Mouse (Mus musculus) embryonic facial prominence, embryonic 14.5 days (tissue): ENCODE measurements around the gene Arsg. TPM values are rescaled to one million over a fixed set of nuclear protein-coding genes. Genes with fewer than 3 reads are reported as not detected.
A peak's percentile ranks its signal among the peaks of the same experiment; 100 is the strongest.

Source experiments
- ATAC-seq: fragments of 200-750 bp; cut with Nextera tagmentation; 2 replicates; pipeline ENCODE4 v1.8.0; 2017; ENCODE audit warnings: low read depth, moderate number of reproducible peaks, moderate TSS enrichment
- DNase-seq: peaks from one replicate; pipeline ENCODE4 v3.0.0-alpha.2; 2015; ENCODE audit warnings: low spot score
- H3K27ac ChIP-seq: fragments of 300-500 bp; sonication (generic); replicated peaks from 2 replicates; pipeline ENCODE4 v1.5.1; 2014; ENCODE audit warnings: low read depth, mild to moderate bottlenecking, low read length, moderate library complexity
- H3K27me3 ChIP-seq: fragments of 300-500 bp; sonication (generic); replicated peaks from 2 replicates; pipeline ENCODE4 v1.6.1; 2014; ENCODE audit warnings: low read length; ENCODE audit not compliant: control insufficient read depth, insufficient read depth
- H3K36me3 ChIP-seq: fragments of 300-500 bp; sonication (generic); 2 replicates; pipeline ENCODE4 v1.6.1; 2014; ENCODE audit warnings: low read length, mixed read lengths; ENCODE audit not compliant: control insufficient read depth, insufficient read depth
- H3K4me1 ChIP-seq: fragments of 300-500 bp; sonication (generic); 2 replicates; pipeline ENCODE4 v1.6.1; 2014; ENCODE audit warnings: antibody characterized with exemption, low read length; ENCODE audit not compliant: control insufficient read depth, insufficient read depth
- H3K4me2 ChIP-seq: fragments of 300-500 bp; sonication (generic); 2 replicates; pipeline ENCODE4 v1.6.1; 2014; ENCODE audit warnings: low read depth, mild to moderate bottlenecking, low read length, moderate library complexity, mixed read lengths
- H3K4me3 ChIP-seq: fragments of 300-500 bp; sonication (generic); 2 replicates; pipeline ENCODE4 v1.5.1; 2014; ENCODE audit warnings: low read depth, mild to moderate bottlenecking, low read length
- H3K9ac ChIP-seq: fragments of 300-500 bp; sonication (generic); 2 replicates; pipeline ENCODE4 v1.6.1; 2014; ENCODE audit warnings: low read depth, mild to moderate bottlenecking, low read length, moderate library complexity, mixed read lengths
- H3K9me3 ChIP-seq: fragments of 300-500 bp; sonication (generic); 2 replicates; pipeline ENCODE4 v1.6.1; 2016; ENCODE audit warnings: low read length; ENCODE audit not compliant: control insufficient read depth
- WGBS: fragments of 180-500 bp; shearing (Covaris S2); extraction: QIAGEN DNeasy Blood & Tissue Kit; methylation state at CpG from one replicate; pipeline ENCODE4 v1.1.7; 2014; 5-methylcytosine and 5-hydroxymethylcytosine counted together
- polyA plus RNA-seq: library from polyadenylated mRNA; unstranded; fragments of >200 nt; fragmentation: Nextera tagmentation; extraction: Ambion mirVana; gene quantifications from 2 replicates; pipeline ENCODE4 v1.2.1, GENCODE M21; 2014

The Arsg gene
- polyA plus RNA-seq, 1 experiment from 2014 or later = 4.3 TPM

GRCm38 (mm10) chr11:109494890-109495770 is 22.0 kb downstream of the Arsg start:
- no peak overlapping the region for H3K9ac ChIP-seq
- H3K4me2 ChIP-seq = no peak overlapping the region
- H3K9me3 ChIP-seq = no peaks in the 10 kb centered on the region
- no peak for ATAC-seq
- H3K36me3 ChIP-seq = no peaks in the 10 kb centered on the region
- DNase-seq = no peak
- H3K4me3 ChIP-seq = no peak overlapping the region
- no peaks in the 10 kb centered on the region; the same call in 1 of the 2 replicates for H3K4me1 ChIP-seq
- H3K27ac ChIP-seq = no peak overlapping the region
- WGBS = 74% methylated on average over 24 of the region's 24 CpGs
- H3K27me3 ChIP-seq = no peaks in the 10 kb centered on the region

GRCm38 (mm10) chr11:109495771-109496474 is 22.7 kb downstream of the Arsg start:
- no peaks in the 10 kb centered on the region; the same call in 1 of the 2 replicates for H3K4me1 ChIP-seq
- no peaks in the 10 kb centered on the region for H3K36me3 ChIP-seq
- WGBS = 69% methylated on average over 14 of the region's 14 CpGs
- no peak overlapping the region for H3K4me2 ChIP-seq
- ATAC-seq (peak; percentile 50; the same call in 1 of the 2 replicates), DNase-seq (no peak)
- no peak overlapping the region for H3K27ac ChIP-seq
- no peaks in the 10 kb centered on the region for H3K27me3 ChIP-seq
- no peak overlapping the region for H3K9ac ChIP-seq
- H3K4me3 ChIP-seq = no peak overlapping the region
- no peaks in the 10 kb centered on the region for H3K9me3 ChIP-seq

GRCm38 (mm10) chr11:109496475-109496993 is 23.4 kb downstream of the Arsg start:
- Histone ChIP-seq H3K36me3 (no peaks in the 10 kb centered on the region), H3K4me2 (no peak overlapping the region), H3K4me1 (no peaks in the 10 kb centered on the region; the same call in 1 of the 2 replicates), H3K27me3 (no peaks in the 10 kb centered on the region), H3K9me3 (no peaks in the 10 kb centered on the region), H3K27ac (no peak overlapping the region), H3K4me3 (no peak overlapping the region), H3K9ac (no peak overlapping the region)
- ATAC-seq = no peak
- 77% methylated on average over 7 of the region's 7 CpGs for WGBS
- DNase-seq = no peak

- no peak overlapping the region for H3K9ac ChIP-seq
- ATAC-seq (no peak), DNase-seq (no peak)
- H3K4me1 ChIP-seq = no peaks in the 10 kb centered on the region; the same call in 1 of the 2 replicates
- no peak overlapping the region for H3K27ac ChIP-seq
- no peaks in the 10 kb centered on the region for H3K36me3 ChIP-seq
- H3K9me3 ChIP-seq = no peaks in the 10 kb centered on the region
- no peak overlapping the region for H3K4me2 ChIP-seq
- 78% methylated on average over 6 of the region's 6 CpGs for WGBS
- H3K4me3 ChIP-seq = no peak overlapping the region
- H3K27me3 ChIP-seq = no peaks in the 10 kb centered on the region
Measured at GRCm38 (mm10) chr11:109496996-109497714, 24.0 kb downstream of the Arsg start.

GRCm38 (mm10) chr11:109497990-109498389 is 24.8 kb downstream of the Arsg start:
- no peaks in the 10 kb centered on the region for H3K27me3 ChIP-seq
- 67% methylated on average over 9 of the region's 9 CpGs for WGBS
- no peak for DNase-seq
- H3K36me3 ChIP-seq = no peaks in the 10 kb centered on the region
- no peak for ATAC-seq
- H3K9me3 ChIP-seq = no peaks in the 10 kb centered on the region
- H3K27ac ChIP-seq = no peak overlapping the region
- no peak overlapping the region for H3K4me2 ChIP-seq
- no peak overlapping the region for H3K4me3 ChIP-seq
- no peaks in the 10 kb centered on the region; the same call in 1 of the 2 replicates for H3K4me1 ChIP-seq
- no peak overlapping the region for H3K9ac ChIP-seq

GRCm38 (mm10) chr11:109500206-109500605 is 27.0 kb downstream of the Arsg start:
- no peaks in the 10 kb centered on the region; the same call in 1 of the 2 replicates for H3K4me1 ChIP-seq
- DNase-seq (no peak), ATAC-seq (no peak)
- H3K27me3 ChIP-seq = no peaks in the 10 kb centered on the region
- no peak overlapping the region for H3K4me3 ChIP-seq
- 85% methylated on average over 5 of the region's 5 CpGs for WGBS
- no peak overlapping the region for H3K4me2 ChIP-seq
- H3K27ac ChIP-seq = no peak overlapping the region
- H3K9me3 ChIP-seq = no peaks in the 10 kb centered on the region
- H3K9ac ChIP-seq = no peak overlapping the region
- H3K36me3 ChIP-seq = no peaks in the 10 kb centered on the region

GRCm38 (mm10) chr11:109504977-109505376 is 31.8 kb downstream of the Arsg start:
- no peak overlapping the region for H3K27ac ChIP-seq
- no peak for DNase-seq
- whole genome bisulfite sequencing = 63% methylated on average over 9 of the region's 9 CpGs
- H3K9me3 ChIP-seq = 0 out of 2 replicates have a peak, but pooled peaks cover 2% of the 10 kb centered on the region
- H3K4me2 ChIP-seq = no peak overlapping the region
- no peak for ATAC-seq
- no peak overlapping the region for H3K4me3 ChIP-seq
- H3K9ac ChIP-seq = no peak overlapping the region
- H3K27me3 ChIP-seq = no peaks in the 10 kb centered on the region
- H3K4me1 ChIP-seq = no peaks in the 10 kb centered on the region
- H3K36me3 ChIP-seq = no peaks in the 10 kb centered on the region

- DNase-seq = no peak
- Histone ChIP-seq H3K4me3 (no peak overlapping the region), H3K36me3 (no peaks in the 10 kb centered on the region), H3K27me3 (no peaks in the 10 kb centered on the region), H3K9me3 (0 out of 2 replicates have a peak, but pooled peaks cover 2% of the 10 kb centered on the region), H3K27ac (no peak overlapping the region), H3K9ac (no peak overlapping the region), H3K4me2 (no peak overlapping the region), H3K4me1 (no peaks in the 10 kb centered on the region)
- 88% methylated on average over 4 of the region's 4 CpGs for WGBS
- no peak for ATAC-seq
Measured at GRCm38 (mm10) chr11:109505823-109506222, 32.6 kb downstream of the Arsg start.
